In genomic region chr15:84600977-84601595, GRCm38 (mm10) we compare ENCODE assay signal across 16 mouse cellular contexts. TPM values are rescaled to one million over a fixed set of nuclear protein-coding genes. Genes with fewer than 3 reads are reported as not detected.
A peak's percentile ranks its signal among the peaks of the same experiment; 100 is the strongest.
DNase-seq lines count a peak whose midpoint lies in the region; ATAC-seq and TF ChIP-seq lines count a peak whose summit lies in the region.
"Had no signal": no experiment of that assay in that cellular context is flagged by ENCODE, and none has a peak within 500 bp of the region (broad histone marks: within the 10 kb centered on the region; RNA-seq: fewer than 3 reads in every experiment).

No protein-coding gene starts in this region.

- H3K9ac ChIP-seq in heart, adult 2 months (ENCODE audit: low read depth, low read length): no peak overlapping the region
- H3K9ac ChIP-seq in liver, postnatal 0 days (replicated peaks): no peak overlapping the region
- no peak overlapping the region for H3K9ac ChIP-seq in liver, embryonic 11.5 days (ENCODE audit: low read depth, low read length)
- H3K9ac ChIP-seq in CH12.LX (ENCODE audit: insufficient read depth, low read depth): no peak overlapping the region
- H3K9ac ChIP-seq: limb, embryonic 12.5 days had no signal

- H3K4me3 ChIP-seq in heart, adult 2 months: no peak overlapping the region
- H3K4me3 ChIP-seq in liver, postnatal 0 days (ENCODE audit: low read depth, low read length): no peak overlapping the region
- no peak overlapping the region for H3K4me3 ChIP-seq in liver, embryonic 11.5 days (ENCODE audit: low read depth, low read length)
- no peak overlapping the region for H3K4me3 ChIP-seq in CH12.LX (replicated peaks in 1 of 3; ENCODE audit: low read depth in 2 of 3, low read length in 2 of 3, poor library complexity in 1 of 3)
- H3K4me3 ChIP-seq: limb, embryonic 12.5 days had no signal

- dilution Hi-C loops in CH12.LX (cut with MboI; ENCODE audit: extremely low pct_ligation_motif_present, extremely low pct_unique_long_range_greater_than_20kb, low sequenced_read_pairs): no loop called here

- no peak for ATAC-seq in liver, postnatal 0 days
- no peak for ATAC-seq in liver, embryonic 11.5 days (replicated peaks; ENCODE audit: low FRiP score)

- no peaks in the 10 kb centered on the region for H3K36me3 ChIP-seq in heart, adult 2 months (ENCODE audit: control insufficient read depth, insufficient read depth, low read length)
- H3K36me3 ChIP-seq in liver, postnatal 0 days (replicated peaks; ENCODE audit: insufficient read depth, low read length): no peaks in the 10 kb centered on the region
- H3K36me3 ChIP-seq in liver, embryonic 11.5 days (ENCODE audit: control insufficient read depth, insufficient read depth, low read length): no peaks in the 10 kb centered on the region
- H3K36me3 ChIP-seq in CH12.LX (replicated peaks in 1 of 2; ENCODE audit: control insufficient read depth in 1 of 2, insufficient read depth in 1 of 2, low read length in 1 of 2): no peaks in the 10 kb centered on the region
- H3K36me3 ChIP-seq: limb, embryonic 12.5 days had no signal

- no peaks in the 10 kb centered on the region for H3K79me2 ChIP-seq in heart, adult 2 months (replicated peaks; ENCODE audit: control insufficient read depth, insufficient read depth, low read length)
- H3K79me2 ChIP-seq in CH12.LX (replicated peaks; ENCODE audit: control insufficient read depth, extremely low read depth, insufficient read depth, poor library complexity, severe bottlenecking): no peaks in the 10 kb centered on the region

- TF ChIP-seq POLR2A in heart, adult 2 months (IDR thresholded peaks at IDR 0.05; ENCODE audit: insufficient read depth, low read depth, low read length): no peak
- no peak for TF ChIP-seq POLR2A in CH12.LX (IDR thresholded peaks at IDR 0.05; ENCODE audit: low read depth, low read length)

- 68% methylated on average over 9 of the region's 9 CpGs for WGBS in heart, adult 2 months
- WGBS in liver, postnatal 0 days (ENCODE audit: insufficient replicate concordance): 67% methylated on average over 9 of the region's 9 CpGs
- WGBS in liver, embryonic 11.5 days: 64% methylated on average over 9 of the region's 9 CpGs

- no peaks in the 10 kb centered on the region for H3K4me1 ChIP-seq in heart, adult 2 months (ENCODE audit: control insufficient read depth, insufficient read depth, low read length)
- H3K4me1 ChIP-seq in liver, postnatal 0 days (ENCODE audit: insufficient read depth): no peaks in the 10 kb centered on the region
- no peaks in the 10 kb centered on the region for H3K4me1 ChIP-seq in liver, embryonic 11.5 days (replicated peaks; ENCODE audit: control insufficient read depth, insufficient read depth, low read length)
- H3K4me1 ChIP-seq in CH12.LX (ENCODE audit: control insufficient read depth in 1 of 2, insufficient read depth in 2 of 2): no peaks in the 10 kb centered on the region

- in situ Hi-C loops in CH12.LX (cut with MboI; ENCODE audit: low pct_ligation_motif_present, low pct_unique_long_range_greater_than_20kb, low sequenced_read_pairs): loop anchor here (25.0 kb wide), 2 partner anchors 489 to 739 kb away; partner anchors contain the start of genes Pnpla5 and Sult4a1

- intact Hi-C loops in heart, adult 2 months (cut with DNase I): no loop called here

- TF ChIP-seq CTCF in heart, adult 2 months (IDR thresholded peaks at IDR 0.05): peak; percentile 24; the same call in 1 of the 2 replicates
- peak; percentile 32; the same call in 1 of the 2 replicates for TF ChIP-seq CTCF in liver, postnatal 0 days (IDR thresholded peaks at IDR 0.05; ENCODE audit: low read depth)
- peak; percentile 7 to 63; a peak in 2 of 4 replicates for TF ChIP-seq CTCF in CH12.LX (conservative IDR thresholded peaks at IDR 0.05 in 1 of 2, IDR thresholded peaks at IDR 0.05 in 1 of 2; ENCODE audit: low read depth in 2 of 2, low read length in 2 of 2)

- no peaks in the 10 kb centered on the region for H3K27me3 ChIP-seq in heart, adult 2 months (ENCODE audit: control insufficient read depth, insufficient read depth, low read length)
- H3K27me3 ChIP-seq in liver, postnatal 0 days (ENCODE audit: insufficient read depth, low read length): no peaks in the 10 kb centered on the region
- H3K27me3 ChIP-seq in liver, embryonic 11.5 days (replicated peaks; ENCODE audit: control insufficient read depth, insufficient read depth, low read length): no peaks in the 10 kb centered on the region
- peaks cover 64% of the 10 kb centered on the region for H3K27me3 ChIP-seq in CH12.LX (replicated peaks)
- H3K27me3 ChIP-seq: limb, embryonic 12.5 days had no signal

- no peak for TF ChIP-seq EP300 in heart, adult 2 months (IDR thresholded peaks at IDR 0.05; ENCODE audit: insufficient read depth, low read depth, low read length)
- no peak for TF ChIP-seq EP300 in liver, postnatal 0 days (IDR thresholded peaks at IDR 0.05; ENCODE audit: low read depth)
- TF ChIP-seq EP300 in CH12.LX (IDR thresholded peaks at IDR 0.05; ENCODE audit: low read length): no peak

- DNase-seq in heart, adult 2 months: no peak
- no peak for DNase-seq in heart, adult 18-20 months
- no peak for DNase-seq in liver, postnatal 0 days
- DNase-seq in liver, embryonic 11.5 days (ENCODE audit: low spot score): no peak
- DNase-seq in CH12.LX (ENCODE audit: extremely low read depth) (no peak), ZHBTc4 (ENCODE audit: low read depth, low spot score) (peak; percentile 39)
- no peak for DNase-seq in right cerebral cortex, adult 18-20 months
- DNase-seq: cerebellum, adult 11 months; cerebellum, postnatal 25 days; kidney, adult 11 months; kidney, postnatal 4 days; layer of hippocampus, postnatal 36 days; lung, adult 18-20 months; right cerebral cortex, postnatal 14 days; thymus, postnatal 4 days had no signal

- no peaks in the 10 kb centered on the region for H3K9me3 ChIP-seq in liver, postnatal 0 days (ENCODE audit: low read length)
- H3K9me3 ChIP-seq in liver, embryonic 11.5 days (ENCODE audit: control insufficient read depth, low read length): no peaks in the 10 kb centered on the region
- H3K9me3 ChIP-seq in CH12.LX (replicated peaks; ENCODE audit: low read length): peaks cover 6% of the 10 kb centered on the region

- TF ChIP-seq RAD21 in CH12.LX (IDR thresholded peaks at IDR 0.05; ENCODE audit: low read depth, low read length): peak; percentile 9

- H3K4me2 ChIP-seq in liver, postnatal 0 days (ENCODE audit: low read depth, low read length): no peak overlapping the region
- no peak overlapping the region for H3K4me2 ChIP-seq in liver, embryonic 11.5 days
- no peak overlapping the region for H3K4me2 ChIP-seq in CH12.LX (ENCODE audit: insufficient read depth, low read depth, poor library complexity, severe bottlenecking)
- H3K4me2 ChIP-seq: limb, embryonic 12.5 days had no signal

- H3K27ac ChIP-seq in heart, adult 2 months: no peak overlapping the region
- no peak overlapping the region for H3K27ac ChIP-seq in liver, postnatal 0 days (ENCODE audit: low read depth)
- no peak overlapping the region for H3K27ac ChIP-seq in liver, embryonic 11.5 days (ENCODE audit: low read depth, low read length)
- no peak overlapping the region for H3K27ac ChIP-seq in CH12.LX (ENCODE audit: insufficient read depth, low read depth)
- H3K27ac ChIP-seq: limb, embryonic 12.5 days had no signal

TF ChIP-seq in CH12.LX, 34 proteins besides CTCF, POLR2A, EP300 and RAD21:
- no peak for TF ChIP-seq JUND (conservative IDR thresholded peaks at IDR 0.05; ENCODE audit: low read depth, low read length)
- peak; percentile 41 for TF ChIP-seq SMC3 (IDR thresholded peaks at IDR 0.05; ENCODE audit: low read depth, low read length)
- no peak for TF ChIP-seq USF1 (IDR thresholded peaks at IDR 0.05; ENCODE audit: low read depth, low read length)
- no peak for TF ChIP-seq IRF4 (IDR thresholded peaks at IDR 0.05; ENCODE audit: low read depth, low read length)
- no peak for TF ChIP-seq RCOR1 (conservative IDR thresholded peaks at IDR 0.05; ENCODE audit: low read depth, low read length)
- TF ChIP-seq SIN3A (IDR thresholded peaks at IDR 0.05; ENCODE audit: low read length): no peak
- no peak for TF ChIP-seq HCFC1 (IDR thresholded peaks at IDR 0.05; ENCODE audit: low read depth, low read length)
- TF ChIP-seq ZKSCAN1 (IDR thresholded peaks at IDR 0.05; ENCODE audit: borderline replicate concordance, low read depth, low read length): no peak
- no peak for TF ChIP-seq CHD2 (IDR thresholded peaks at IDR 0.05; ENCODE audit: low read length)
- no peak for TF ChIP-seq GABPA (IDR thresholded peaks at IDR 0.05; ENCODE audit: insufficient replicate concordance, low read depth, low read length)
- no peak for TF ChIP-seq TBP (conservative IDR thresholded peaks at IDR 0.05; ENCODE audit: low read depth, low read length)
- TF ChIP-seq ZNF384 (IDR thresholded peaks at IDR 0.05; ENCODE audit: low read depth, low read length): 0 out of 2 replicates have a peak, but pooled peaks have one; percentile 16
- TF ChIP-seq ETS1 (conservative IDR thresholded peaks at IDR 0.05; ENCODE audit: low read depth, low read length): no peak
- no peak for TF ChIP-seq MXI1 (IDR thresholded peaks at IDR 0.05; ENCODE audit: low read depth, low read length)
- TF ChIP-seq ZC3H11A (IDR thresholded peaks at IDR 0.05; ENCODE audit: low read depth, low read length): no peak
- TF ChIP-seq MYC (IDR thresholded peaks at IDR 0.05; ENCODE audit: low read depth, low read length): no peak

RNA-seq across cellular contexts. Expression of gene Rtl6, which starts 43.5 kb away (rescaled TPM):
- 1 to 10 TPM; 6.8 to 6.9 TPM for total RNA-seq in heart, adult 2 months (2021)
- polyA plus RNA-seq in heart, adult 2 months (2012; rRNA removed): 7.6 and 8.6 TPM in 2 replicates
- total RNA-seq in heart, adult 18-20 months (2021): 1 to 10 TPM; 6.0 to 6.9 TPM
- 0.63 TPM in 2 replicates for polyA plus RNA-seq in liver, postnatal 0 days (2015; fragmentation: Nextera tagmentation; extraction: Ambion mirVana)
- polyA plus RNA-seq in liver, embryonic 11.5 days (2014; fragmentation: Nextera tagmentation; extraction: Ambion mirVana): 4.7 and 5.2 TPM in 2 replicates
- total RNA-seq in CH12.LX (2012; rRNA removed) (not detected in 2 replicates), CH12.LX (2014; rRNA removed) (0.04 TPM in 1 of 2 replicates, not detected in the other)
- polyA plus RNA-seq in CH12.LX (2012; ENCODE audit: insufficient read length, low read depth): not detected in 2 replicates
